In the genomic region with DNA sequence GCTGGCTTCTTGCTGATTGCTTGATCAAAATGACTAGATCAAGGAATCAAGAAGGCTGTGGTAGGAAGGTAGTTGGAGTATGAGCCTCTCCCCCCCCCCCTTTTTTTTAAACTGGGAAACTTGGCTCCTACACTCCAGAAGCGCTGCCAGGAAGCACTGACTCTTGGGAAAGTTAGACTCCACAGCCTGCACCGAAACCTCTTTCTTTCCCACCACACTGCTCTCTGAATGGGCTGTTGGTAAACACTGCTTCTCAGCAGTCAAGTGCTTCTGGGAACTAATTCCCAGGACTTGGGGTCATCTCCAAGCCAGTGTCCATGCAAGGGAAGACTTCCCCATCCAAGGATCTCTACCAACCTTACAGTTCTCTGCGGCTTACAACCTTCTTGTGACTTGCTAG, we compare ENCODE assay signal across 11 mouse cellular contexts.
DNase-seq lines count a peak whose midpoint lies in the region; ATAC-seq and TF ChIP-seq lines count a peak whose summit lies in the region.
"Had no signal": no experiment of that assay in that cellular context is flagged by ENCODE, and none has a peak within 500 bp of the region (broad histone marks: within the 10 kb centered on the region; RNA-seq: fewer than 3 reads in every experiment).

No protein-coding gene starts in this region.

- H3K27ac ChIP-seq in gastrocnemius, adult 2 months = peak overlapping the region; percentile 57
- no peak overlapping the region for H3K27ac ChIP-seq in kidney, postnatal 0 days
- peak overlapping the region; percentile 51 for H3K27ac ChIP-seq in midbrain, embryonic 15.5 days
- H3K27ac ChIP-seq in midbrain, embryonic 14.5 days (replicated peaks; ENCODE audit: low read depth, low read length) = no peak overlapping the region; the same call in 1 of the 2 replicates
- H3K27ac ChIP-seq in small intestine, adult 2 months (ENCODE audit: insufficient read depth, low read depth, low read length) = peak overlapping the region; percentile 63
- no peak overlapping the region for H3K27ac ChIP-seq in liver, postnatal 0 days (ENCODE audit: low read depth)
- H3K27ac ChIP-seq: embryonic facial prominence, embryonic 12.5 days; forebrain, embryonic 15.5 days had no signal

- TF ChIP-seq CTCF in gastrocnemius, adult 2 months (IDR thresholded peaks at IDR 0.05) = no peak
- no peak for TF ChIP-seq CTCF in kidney, postnatal 0 days (IDR thresholded peaks at IDR 0.05; ENCODE audit: low read depth)
- no peak for TF ChIP-seq CTCF in small intestine, adult 2 months (IDR thresholded peaks at IDR 0.05; ENCODE audit: extremely low read depth, insufficient read length, insufficient replicate concordance, low read depth, low read length)
- no peak for TF ChIP-seq CTCF in liver, postnatal 0 days (IDR thresholded peaks at IDR 0.05; ENCODE audit: low read depth)

- H3K9me3 ChIP-seq in kidney, postnatal 0 days (replicated peaks; ENCODE audit: low read length) = no peaks in the 10 kb centered on the region
- H3K9me3 ChIP-seq in midbrain, embryonic 15.5 days = no peaks in the 10 kb centered on the region
- no peaks in the 10 kb centered on the region for H3K9me3 ChIP-seq in midbrain, embryonic 14.5 days (ENCODE audit: control insufficient read depth, low read length)
- H3K9me3 ChIP-seq in liver, postnatal 0 days (ENCODE audit: low read length) = no peaks in the 10 kb centered on the region
- H3K9me3 ChIP-seq: embryonic facial prominence, embryonic 12.5 days; forebrain, embryonic 15.5 days had no signal

- no peaks in the 10 kb centered on the region for H3K27me3 ChIP-seq in kidney, postnatal 0 days (ENCODE audit: insufficient read depth, low read length)
- H3K27me3 ChIP-seq in midbrain, embryonic 15.5 days (replicated peaks) = no peaks in the 10 kb centered on the region
- no peaks in the 10 kb centered on the region for H3K27me3 ChIP-seq in midbrain, embryonic 14.5 days (ENCODE audit: control insufficient read depth, insufficient read depth, low read length)
- H3K27me3 ChIP-seq in small intestine, adult 2 months (ENCODE audit: control insufficient read depth, insufficient read depth, low read length) = no peaks in the 10 kb centered on the region
- H3K27me3 ChIP-seq in liver, postnatal 0 days (ENCODE audit: insufficient read depth, low read length) = no peaks in the 10 kb centered on the region
- H3K27me3 ChIP-seq: embryonic facial prominence, embryonic 12.5 days; forebrain, embryonic 15.5 days had no signal

- no peak overlapping the region for H3K9ac ChIP-seq in kidney, postnatal 0 days (ENCODE audit: low read depth, low read length)
- H3K9ac ChIP-seq in midbrain, embryonic 15.5 days = no peak overlapping the region
- no peak overlapping the region for H3K9ac ChIP-seq in midbrain, embryonic 14.5 days (replicated peaks; ENCODE audit: low read length)
- H3K9ac ChIP-seq in liver, postnatal 0 days (replicated peaks) = no peak overlapping the region
- H3K9ac ChIP-seq: embryonic facial prominence, embryonic 12.5 days; forebrain, embryonic 15.5 days had no signal

- 80% methylated on average over 3 of the region's 3 CpGs for WGBS in kidney, postnatal 0 days
- 84% methylated on average over 3 of the region's 3 CpGs for WGBS in midbrain, embryonic 15.5 days
- WGBS in midbrain, embryonic 14.5 days = 90% methylated on average over 3 of the region's 3 CpGs
- WGBS in small intestine, adult 2 months = 80% methylated on average over 3 of the region's 3 CpGs
- 80% methylated on average over 3 of the region's 3 CpGs for WGBS in liver, postnatal 0 days (ENCODE audit: insufficient replicate concordance)

- TF ChIP-seq POLR2A in small intestine, adult 2 months (IDR thresholded peaks at IDR 0.05; ENCODE audit: low read depth, low read length) = no peak

- ATAC-seq in kidney, postnatal 0 days (replicated peaks; ENCODE audit: low FRiP score, low read depth) = no peak
- ATAC-seq in midbrain, embryonic 15.5 days (replicated peaks) = no peak
- ATAC-seq in midbrain, embryonic 14.5 days (ENCODE audit: low FRiP score, low TSS enrichment) = no peak
- ATAC-seq in liver, postnatal 0 days = no peak
- ATAC-seq: forebrain, embryonic 15.5 days had no signal

- peak; percentile 20 for DNase-seq in gastrocnemius, adult 2 months
- DNase-seq in gastrocnemius, adult 18-20 months (ENCODE audit: low spot score) = no peak
- peak; percentile 32 for DNase-seq in kidney, postnatal 0 days (ENCODE audit: low spot score)
- no peak for DNase-seq in kidney, adult 8-10 months
- no peak for DNase-seq in midbrain, embryonic 14.5 days
- DNase-seq in liver, postnatal 0 days = no peak
- DNase-seq: cerebellum, adult 9-11 months had no signal

- no peaks in the 10 kb centered on the region for H3K4me1 ChIP-seq in kidney, postnatal 0 days (replicated peaks; ENCODE audit: insufficient read depth, low read length)
- peaks cover 45% of the 10 kb centered on the region for H3K4me1 ChIP-seq in midbrain, embryonic 15.5 days
- peaks cover 40% of the 10 kb centered on the region for H3K4me1 ChIP-seq in midbrain, embryonic 14.5 days (ENCODE audit: control insufficient read depth, insufficient read depth, low read length)
- no peaks in the 10 kb centered on the region; the same call in 1 of the 2 replicates for H3K4me1 ChIP-seq in small intestine, adult 2 months (ENCODE audit: control insufficient read depth, insufficient read depth, insufficient read length, low read length)
- H3K4me1 ChIP-seq in liver, postnatal 0 days (ENCODE audit: insufficient read depth) = no peaks in the 10 kb centered on the region

- TF ChIP-seq EP300 in liver, postnatal 0 days (IDR thresholded peaks at IDR 0.05; ENCODE audit: low read depth) = no peak

- intact Hi-C loops in gastrocnemius, adult 2 months (cut with DNase I) = no loop called here

- no peak overlapping the region for H3K4me2 ChIP-seq in kidney, postnatal 0 days (ENCODE audit: low read length)
- H3K4me2 ChIP-seq in midbrain, embryonic 15.5 days = no peak overlapping the region
- H3K4me2 ChIP-seq in midbrain, embryonic 14.5 days (ENCODE audit: low read length) = no peak overlapping the region
- H3K4me2 ChIP-seq in liver, postnatal 0 days (ENCODE audit: low read depth, low read length) = no peak overlapping the region
- H3K4me2 ChIP-seq: embryonic facial prominence, embryonic 12.5 days; forebrain, embryonic 15.5 days had no signal

- peak overlapping the region; percentile 44 for H3K4me3 ChIP-seq in gastrocnemius, adult 2 months
- no peak overlapping the region for H3K4me3 ChIP-seq in kidney, postnatal 0 days (replicated peaks; ENCODE audit: low read depth, low read length)
- H3K4me3 ChIP-seq in midbrain, embryonic 15.5 days = no peak overlapping the region
- H3K4me3 ChIP-seq in midbrain, embryonic 14.5 days (replicated peaks; ENCODE audit: low read depth, low read length) = no peak overlapping the region
- H3K4me3 ChIP-seq in small intestine, adult 2 months (ENCODE audit: low read depth, low read length) = no peak overlapping the region
- H3K4me3 ChIP-seq in liver, postnatal 0 days (ENCODE audit: low read depth, low read length) = no peak overlapping the region
- H3K4me3 ChIP-seq: embryonic facial prominence, embryonic 12.5 days; forebrain, embryonic 15.5 days had no signal

- H3K36me3 ChIP-seq in kidney, postnatal 0 days (ENCODE audit: insufficient read depth, low read length) = no peaks in the 10 kb centered on the region
- no peaks in the 10 kb centered on the region for H3K36me3 ChIP-seq in midbrain, embryonic 15.5 days (replicated peaks)
- H3K36me3 ChIP-seq in midbrain, embryonic 14.5 days (ENCODE audit: control insufficient read depth, insufficient read depth, low read length) = no peaks in the 10 kb centered on the region
- H3K36me3 ChIP-seq in small intestine, adult 2 months (ENCODE audit: control insufficient read depth, insufficient read depth, low read length) = no peaks in the 10 kb centered on the region
- H3K36me3 ChIP-seq in liver, postnatal 0 days (replicated peaks; ENCODE audit: insufficient read depth, low read length) = no peaks in the 10 kb centered on the region
- H3K36me3 ChIP-seq: embryonic facial prominence, embryonic 12.5 days; forebrain, embryonic 15.5 days had no signal

Comparison
In these comparisons a context has a peak if more than half of its experiments do, and no peak if none do; other contexts are left out.
1. DNase-seq: peak in gastrocnemius, adult 2 months (single experiment) and kidney, postnatal 0 days (single experiment); none in gastrocnemius, adult 18-20 months (single experiment), kidney, adult 8-10 months (0 of 2), midbrain, embryonic 14.5 days (single experiment) and liver, postnatal 0 days (single experiment).
2. H3K27ac ChIP-seq: peak in gastrocnemius, adult 2 months (single experiment), midbrain, embryonic 15.5 days (single experiment) and small intestine, adult 2 months (single experiment); none in kidney, postnatal 0 days (single experiment), midbrain, embryonic 14.5 days (single experiment) and liver, postnatal 0 days (single experiment).